Mouse (Mus musculus): ENCODE results near the gene Wdpcp. TPM values are rescaled to one million over a fixed set of nuclear protein-coding genes. Genes with fewer than 3 reads are reported as not detected.

The Wdpcp gene
- polyA plus RNA-seq, 2 experiments from 2014 or later = 0.83 to 1.8 TPM

- no peak for ATAC-seq
Observed at GRCm38 (mm10) chr11:21749487-21749886, 177.5 kb downstream of the Wdpcp start.

DNA sequence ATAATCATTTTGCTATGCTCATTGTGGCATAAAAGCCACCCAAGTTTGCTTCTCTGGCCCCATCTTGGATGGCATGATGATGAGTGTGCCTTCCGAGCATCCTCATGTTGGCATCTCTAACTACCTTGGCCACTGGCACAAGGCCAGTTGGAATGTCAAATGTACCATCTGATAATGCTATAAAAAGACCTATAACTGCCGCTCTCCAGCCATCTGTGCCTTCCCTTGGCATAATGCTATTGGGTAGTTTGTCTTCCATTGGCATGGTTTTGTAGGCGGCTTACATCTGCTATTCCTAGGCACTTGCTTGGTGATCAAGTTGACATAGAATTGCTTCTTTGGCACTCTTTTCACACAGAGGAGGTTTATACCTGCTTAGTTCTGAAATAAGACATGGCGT is 191.2 kb downstream of the Wdpcp start:
- ATAC-seq = no peak

- ATAC-seq = no peak
Observed at GRCm38 (mm10) chr11:21788831-21789230, 216.8 kb downstream of the Wdpcp start.

DNA sequence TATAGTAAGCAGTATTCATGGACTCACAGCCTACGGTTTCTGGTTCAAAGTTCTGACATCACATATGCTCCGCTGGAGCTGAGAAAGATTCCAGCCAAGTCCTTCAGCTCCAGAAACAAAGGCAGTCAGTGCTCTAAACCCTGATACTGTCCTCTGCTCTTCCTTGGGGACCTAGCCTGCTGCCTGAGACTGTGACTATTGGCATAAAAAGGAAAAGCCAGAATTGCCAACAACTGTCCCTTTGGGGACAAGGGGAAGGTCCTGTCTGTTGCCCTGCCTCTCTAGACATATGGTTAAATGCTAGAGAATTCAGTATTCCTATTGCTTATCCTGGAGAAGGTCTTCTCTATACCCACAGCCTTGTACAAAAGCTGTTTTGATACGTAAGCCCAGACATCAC is 252.9 kb downstream of the Wdpcp start:
- ATAC-seq = no peak

- ATAC-seq = no peak
Observed at GRCm38 (mm10) chr11:21826521-21826920, 254.5 kb downstream of the Wdpcp start.

- no peak for ATAC-seq
Observed at GRCm38 (mm10) chr11:21847040-21847439, 275.0 kb downstream of the Wdpcp start.

- ATAC-seq = no peak
Observed at GRCm38 (mm10) chr11:21864000-21864399, 292.0 kb downstream of the Wdpcp start.

DNA sequence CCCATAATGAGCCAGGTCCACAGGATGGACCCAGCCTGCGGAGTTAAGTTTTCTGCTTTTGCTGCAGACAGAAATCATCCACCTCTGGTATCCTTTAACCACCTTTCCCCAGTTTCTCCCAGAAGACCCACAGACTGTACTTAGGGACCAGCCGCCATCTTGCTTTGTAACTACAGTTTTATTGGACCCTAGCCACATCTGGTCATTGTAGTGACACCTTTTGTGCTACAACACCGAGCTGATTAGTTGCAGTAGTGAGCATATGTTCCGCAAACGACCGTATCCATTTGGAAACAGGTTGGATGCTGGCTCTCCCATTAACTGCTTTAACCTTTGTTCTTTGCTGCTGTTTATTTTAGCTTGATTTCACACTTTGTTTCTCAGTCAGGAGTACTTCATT is 292.5 kb downstream of the Wdpcp start:
- ATAC-seq = no peak

DNA sequence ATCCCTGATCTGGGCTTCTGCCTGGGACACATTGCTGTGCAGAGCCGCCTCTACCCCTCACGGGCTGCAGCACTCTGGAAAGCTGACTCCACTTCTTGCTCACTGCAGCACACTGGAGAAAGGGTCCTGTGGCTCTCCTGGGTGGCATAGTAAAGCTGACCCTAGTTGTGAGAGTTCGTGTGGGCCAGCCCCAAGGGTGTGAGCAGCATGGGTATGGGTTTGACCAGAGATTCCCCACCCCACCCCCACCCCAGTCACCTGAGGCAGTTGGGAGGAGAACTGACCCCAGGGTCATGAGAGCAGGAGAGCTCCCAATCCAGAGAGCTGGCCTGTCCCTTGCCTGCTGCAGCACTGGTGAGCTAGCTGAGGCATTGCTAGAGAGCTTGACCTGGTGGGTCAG is 296.6 kb downstream of the Wdpcp start:
- no peak for ATAC-seq

GRCm38 (mm10) chr11:21870863-21871262 is 298.8 kb downstream of the Wdpcp start:
- ATAC-seq = no peak

DNA sequence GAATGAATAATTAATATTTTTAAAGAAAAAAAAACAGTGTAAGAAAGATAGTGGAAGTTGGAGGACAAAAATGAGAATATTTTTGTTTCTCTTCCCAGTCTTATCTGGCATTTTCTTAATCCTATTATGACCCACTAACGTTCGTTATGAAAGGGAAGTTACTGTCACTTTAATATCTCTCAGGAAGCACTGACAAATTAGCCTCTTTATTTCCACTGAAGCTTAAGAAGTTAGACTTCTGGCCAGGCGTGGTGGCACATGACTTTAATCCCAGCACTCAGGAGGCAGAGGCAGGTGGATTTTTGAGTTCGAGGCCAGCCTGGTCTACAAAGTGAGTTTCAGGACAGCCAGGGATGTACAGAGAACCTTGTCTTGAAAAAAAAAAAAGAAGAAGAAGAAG is 299.7 kb downstream of the Wdpcp start:
- ATAC-seq = no peak

DNA sequence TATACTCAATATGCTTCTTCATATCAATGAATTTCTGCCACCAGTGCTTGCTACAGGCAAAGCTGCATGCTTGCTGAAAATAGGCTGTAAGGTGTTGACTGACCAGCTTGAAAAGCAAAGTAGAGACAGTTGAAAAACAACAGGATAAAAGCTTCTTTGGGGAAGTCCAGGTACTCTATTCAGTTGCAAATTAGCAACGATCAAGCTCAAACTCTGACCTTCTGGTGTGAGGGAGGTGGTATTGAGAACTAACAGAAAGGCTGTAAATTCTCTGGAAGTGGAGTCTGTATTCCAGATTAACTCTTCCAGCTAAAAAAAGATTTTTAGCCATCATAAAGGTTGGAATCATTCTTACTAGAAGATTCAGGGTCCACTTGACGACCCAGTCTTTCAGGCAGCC is 303.0 kb downstream of the Wdpcp start:
- ATAC-seq = no peak

DNA sequence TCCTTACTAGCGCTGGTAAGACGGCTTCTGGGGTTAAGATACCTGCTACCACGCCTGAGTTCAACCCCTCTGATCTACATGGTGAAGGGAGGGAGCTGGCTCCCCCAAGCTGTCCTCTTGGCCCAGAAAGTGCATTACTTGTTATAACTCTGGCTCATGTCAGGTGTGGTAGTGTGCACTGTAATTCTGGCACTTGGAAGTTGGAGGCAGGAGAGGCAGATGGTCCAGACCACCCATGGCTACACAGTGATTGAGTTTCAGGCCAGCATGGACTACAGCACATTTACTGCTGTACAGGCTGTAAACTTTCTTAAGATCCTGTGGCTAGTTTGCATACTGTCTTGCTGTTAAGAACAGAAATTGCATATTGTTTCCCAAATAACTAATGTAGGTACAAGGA is 322.7 kb downstream of the Wdpcp start:
- no peak for ATAC-seq

- ATAC-seq = no peak
Observed at GRCm38 (mm10) chr11:21922531-21922930, 350.5 kb downstream of the Wdpcp start.

Other genes with a start within 250 kb of the Wdpcp start
- gene Ugp2, start 201.0 kb upstream of the Wdpcp start, polyA plus RNA-seq (2017; shearing (Covaris generic)) = 10 to 100 TPM; 38.0 to 43.4 TPM
- gene Mdh1, start 132 bp downstream of the Wdpcp start, polyA plus RNA-seq (2017; shearing (Covaris generic)) = 100 to 1,000 TPM; 426 to 477 TPM

Data from CD4-positive, CD25-positive, alpha-beta regulatory T cell, adult 4 months (primary cell).